Mouse (Mus musculus) liver, embryonic 11.5 days (tissue): ENCODE data around the gene Slx4. TPM values are rescaled to one million over a fixed set of nuclear protein-coding genes. Genes with fewer than 3 reads are reported as not detected.

Experiments
- ATAC-seq: fragments of 200-750 bp; cut with Nextera tagmentation; replicated peaks from 2 replicates; pipeline ENCODE4 v1.8.0; 2017; ENCODE audit warnings: moderate number of reproducible peaks, mild to moderate bottlenecking, moderate TSS enrichment, moderate library complexity; ENCODE audit not compliant: low FRiP score
- DNase-seq: peaks from one replicate; pipeline ENCODE4 v3.0.0-alpha.2; 2017; ENCODE audit warnings: low spot score
- H3K27ac ChIP-seq: fragments of 300-500 bp; sonication (generic); 2 replicates; pipeline ENCODE4 v1.5.1; 2014; ENCODE audit warnings: mild to moderate bottlenecking, low read depth, low read length, control low read depth
- H3K27me3 ChIP-seq: fragments of 300-500 bp; sonication (generic); replicated peaks from 2 replicates; pipeline ENCODE4 v1.6.1; 2014; ENCODE audit warnings: low read length, mixed read lengths; ENCODE audit not compliant: control insufficient read depth, insufficient read depth
- H3K36me3 ChIP-seq: fragments of 300-500 bp; sonication (generic); 2 replicates; pipeline ENCODE4 v1.6.1; 2014; ENCODE audit warnings: mild to moderate bottlenecking, low read length, moderate library complexity, mixed read lengths; ENCODE audit not compliant: control insufficient read depth, insufficient read depth
- H3K4me1 ChIP-seq: fragments of 300-500 bp; sonication (generic); replicated peaks from 2 replicates; pipeline ENCODE4 v1.6.1; 2014; ENCODE audit warnings: low read length, mixed read lengths; ENCODE audit not compliant: control insufficient read depth, insufficient read depth
- H3K4me2 ChIP-seq: fragments of 300-500 bp; sonication (generic); 2 replicates; pipeline ENCODE4 v1.6.1; 2014; ENCODE audit warnings: mild to moderate bottlenecking, control low read depth, moderate library complexity
- H3K4me3 ChIP-seq: fragments of 300-500 bp; sonication (generic); 2 replicates; pipeline ENCODE4 v1.5.1; 2014; ENCODE audit warnings: low read depth, low read length, control low read depth
- H3K9ac ChIP-seq: fragments of 300-500 bp; sonication (generic); 2 replicates; pipeline ENCODE4 v1.6.1; 2014; ENCODE audit warnings: low read depth, low read length, control low read depth
- H3K9me3 ChIP-seq: fragments of 300-500 bp; sonication (generic); 2 replicates; pipeline ENCODE4 v1.6.1; 2016; ENCODE audit warnings: low read length, inconsistent platforms, mixed read lengths; ENCODE audit not compliant: control insufficient read depth
- WGBS: fragments of 180-500 bp; shearing (Covaris S2); extraction: QIAGEN DNeasy Blood & Tissue Kit; methylation state at CpG from one replicate; pipeline ENCODE4 v1.1.7; 2014; 5-methylcytosine and 5-hydroxymethylcytosine counted together
- polyA plus RNA-seq: library from polyadenylated mRNA; unstranded; fragments of >200 nt; fragmentation: Nextera tagmentation; extraction: Ambion mirVana; gene quantifications from 2 replicates; pipeline ENCODE4 v1.2.1, GENCODE M21; 2014

Slx4 gene
- polyA plus RNA-seq, 1 experiment from 2014 or later, result 21.3 TPM

GRCm38 (mm10) chr16:3934091-3934490 is 69.5 kb downstream of the Slx4 start:
- ATAC-seq, result no peak

DNA sequence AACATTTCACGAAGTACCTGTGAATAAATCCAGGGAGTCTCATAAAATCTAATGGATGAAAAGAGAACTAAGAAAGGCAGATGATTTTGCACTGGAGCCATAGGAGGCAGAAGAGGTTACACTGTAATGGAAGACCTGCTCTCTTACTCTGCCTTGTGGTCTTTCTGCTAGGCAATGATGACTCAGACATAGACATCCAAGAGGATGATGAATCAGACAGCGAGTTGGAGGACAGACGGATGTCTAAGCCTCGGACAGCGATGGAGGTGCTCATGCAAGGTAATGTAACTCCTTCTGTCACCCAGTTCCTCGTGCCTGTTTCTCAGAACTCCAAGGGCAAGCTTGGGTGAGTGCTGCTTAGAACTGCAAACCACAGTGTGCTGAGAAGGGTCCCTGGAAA is 70.0 kb downstream of the Slx4 start:
- H3K36me3 ChIP-seq, result peaks cover 13% of the 10 kb centered on the region
- no peak for ATAC-seq

More at GRCm38 (mm10) chr16:3934091-3934490, 69.5 kb downstream of the Slx4 start:
- no peaks in the 10 kb centered on the region for H3K27me3 ChIP-seq
- no peaks in the 10 kb centered on the region for H3K9me3 ChIP-seq
- no peak overlapping the region for H3K27ac ChIP-seq
- H3K4me3 ChIP-seq, result no peak overlapping the region
- no peak overlapping the region for H3K9ac ChIP-seq
- H3K36me3 ChIP-seq, result peaks cover 15% of the 10 kb centered on the region
- H3K4me1 ChIP-seq, result no peaks in the 10 kb centered on the region
- no peak for DNase-seq
- 57% methylated on average over 1 of the region's 1 CpGs for WGBS
- no peak overlapping the region for H3K4me2 ChIP-seq

DNA sequence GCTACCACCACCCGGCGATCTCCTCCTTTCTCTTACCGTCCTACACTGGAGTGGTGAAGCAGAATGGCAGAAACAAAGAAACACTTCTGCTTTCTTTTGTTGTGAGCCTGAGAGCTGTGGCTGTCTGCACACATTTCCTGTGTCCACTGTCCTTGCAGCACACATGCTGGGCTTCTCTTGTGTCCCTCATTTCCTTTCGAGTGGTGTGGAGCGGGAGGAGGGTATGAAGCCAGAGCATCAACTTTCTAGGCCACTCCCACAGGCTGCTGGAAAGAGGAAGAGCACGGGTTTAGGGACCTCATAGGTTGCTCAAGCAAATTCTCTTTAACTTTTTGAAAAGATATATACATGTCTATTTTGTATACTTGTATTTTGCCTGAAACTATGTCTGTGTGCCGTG is 74.4 kb downstream of the Slx4 start:
- no peaks in the 10 kb centered on the region for H3K27me3 ChIP-seq
- ATAC-seq (peak; percentile 41; the same call in 1 of the 2 replicates), DNase-seq (no peak)
- H3K4me3 ChIP-seq, result no peak overlapping the region
- no peak overlapping the region for H3K4me2 ChIP-seq
- no peak overlapping the region for H3K27ac ChIP-seq
- 68% methylated on average over 7 of the region's 7 CpGs for WGBS
- no peaks in the 10 kb centered on the region for H3K4me1 ChIP-seq
- peaks cover 23% of the 10 kb centered on the region for H3K36me3 ChIP-seq
- H3K9ac ChIP-seq, result no peak overlapping the region
- H3K9me3 ChIP-seq, result no peaks in the 10 kb centered on the region

More for the DNA sequence above, 70.0 kb downstream of the Slx4 start:
- no peak for DNase-seq
- no peak overlapping the region for H3K27ac ChIP-seq
- no peak overlapping the region for H3K4me3 ChIP-seq
- 87% methylated on average over 6 of the region's 6 CpGs for WGBS
- H3K4me2 ChIP-seq, result no peak overlapping the region
- H3K27me3 ChIP-seq, result no peaks in the 10 kb centered on the region
- no peak overlapping the region for H3K9ac ChIP-seq
- no peaks in the 10 kb centered on the region for H3K9me3 ChIP-seq
- no peaks in the 10 kb centered on the region for H3K4me1 ChIP-seq

Other genes with a start within 250 kb of the Slx4 start
- not detected in 2 replicates for gene Olfr15, start 172.9 kb downstream of the Slx4 start, polyA plus RNA-seq
- gene Zfp174, start 156.5 kb downstream of the Slx4 start, polyA plus RNA-seq, result 0.47 and 0.62 TPM in 2 replicates
- 44.3 and 51.2 TPM in 2 replicates for gene Naa60, start 131.4 kb downstream of the Slx4 start, polyA plus RNA-seq
- gene Zfp597, start 119.2 kb downstream of the Slx4 start, polyA plus RNA-seq, result 4.2 and 5.9 TPM in 2 replicates
- gene Gm20695, start 119.1 kb downstream of the Slx4 start, polyA plus RNA-seq, result 0.88 and 3.2 TPM in 2 replicates
- 4.8 and 5.5 TPM in 2 replicates for gene 1700037C18Rik, start 95.1 kb downstream of the Slx4 start, polyA plus RNA-seq
- gene Cluap1, start 95.0 kb downstream of the Slx4 start, polyA plus RNA-seq, result 21.8 and 22.9 TPM in 2 replicates
- gene Nlrc3, start 27.1 kb downstream of the Slx4 start, polyA plus RNA-seq, result 0.94 and 1.1 TPM in 2 replicates
- 3.9 and 6.0 TPM in 2 replicates for gene Dnase1, start 33.2 kb upstream of the Slx4 start, polyA plus RNA-seq
- gene Trap1, start 74.1 kb upstream of the Slx4 start, polyA plus RNA-seq, result 147 and 157 TPM in 2 replicates
- gene Crebbp, start 210.2 kb upstream of the Slx4 start, polyA plus RNA-seq, result 16.5 and 20.0 TPM in 2 replicates